Mouse (Mus musculus): ENCODE results near the gene Babam1. TPM values are rescaled to one million over a fixed set of nuclear protein-coding genes. Genes with fewer than 3 reads are reported as not detected.

The Babam1 gene
- not detected in 2 replicates for polyA plus RNA-seq (2012; ENCODE audit: insufficient read depth, insufficient read length, low replicate concordance, missing spikeins)

DNA sequence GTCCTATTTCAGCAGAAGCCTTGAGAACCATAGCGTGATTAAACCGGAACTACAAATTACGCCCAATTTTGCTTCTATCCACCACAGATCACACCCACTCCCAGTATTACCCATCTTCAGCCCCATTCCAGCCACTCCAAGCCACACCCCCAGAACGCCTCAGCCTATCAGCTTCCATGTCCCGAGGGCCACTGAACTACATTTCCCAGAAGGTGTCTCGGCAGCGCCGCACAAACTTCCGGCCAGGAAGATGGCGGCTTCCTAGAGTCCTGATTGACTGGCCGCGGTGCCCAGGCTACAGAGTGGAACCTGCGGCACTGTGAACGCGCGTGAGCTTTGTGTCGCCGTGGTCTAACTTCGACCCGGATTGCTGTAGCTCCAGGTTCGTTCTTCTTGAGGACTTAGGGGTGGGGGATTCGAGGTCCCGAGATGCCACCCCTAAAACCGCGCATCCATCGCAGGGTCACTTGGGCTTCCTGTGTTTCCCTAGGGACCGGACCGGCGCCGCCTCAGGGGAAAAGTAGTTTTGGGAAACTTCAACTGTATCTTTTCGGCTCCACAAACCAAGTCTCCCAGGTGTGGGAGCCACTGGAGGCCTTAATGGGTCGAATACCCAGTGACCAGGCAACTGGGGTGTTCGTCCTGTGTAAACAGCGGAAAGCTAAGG is at the start of gene Babam1:
Gene Babam1 (plus strand): TSS at position 223 of the 667 bp plus-strand sequence.
- TF ChIP-seq POLR2A (IDR thresholded peaks at IDR 0.05; ENCODE audit: insufficient read depth, low read depth, low read length) (peak; percentile 69), CTCF (IDR thresholded peaks at IDR 0.05; ENCODE audit: insufficient read depth, low read depth, low read length) (no peak)

DNA sequence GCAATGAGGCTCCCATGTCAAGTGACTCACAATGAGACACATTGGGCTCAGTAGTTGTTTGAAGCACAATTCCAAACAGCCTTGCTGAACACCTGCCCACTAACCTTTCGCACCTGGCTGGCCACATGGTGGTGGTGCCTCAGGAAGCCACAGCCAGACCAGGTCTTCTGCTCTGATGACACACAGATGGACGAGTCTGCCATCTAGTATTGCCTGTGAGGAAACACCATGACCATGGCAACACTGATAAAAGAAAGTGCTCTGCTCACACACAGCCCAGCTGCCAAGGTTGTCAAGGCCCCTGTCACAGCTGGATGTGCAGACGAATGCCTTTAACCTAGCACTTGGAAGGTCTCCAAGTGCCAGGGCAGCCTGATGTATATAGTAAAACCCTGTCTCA is 45.5 kb upstream of the Babam1 start:
- WGBS, result 64% methylated on average over 3 of the region's 3 CpGs
- H3K4me1 ChIP-seq (ENCODE audit: control insufficient read depth, insufficient read depth, low read length), result peaks cover 11% of the 10 kb centered on the region
- H3K27ac ChIP-seq (ENCODE audit: insufficient read depth, low read depth, low read length), result 0 out of 2 replicates have a peak overlapping the region, but pooled peaks have one; percentile 24
- no peak for TF ChIP-seq CTCF (IDR thresholded peaks at IDR 0.05; ENCODE audit: insufficient read depth, low read depth, low read length)
- TF ChIP-seq POLR2A (IDR thresholded peaks at IDR 0.05; ENCODE audit: insufficient read depth, low read depth, low read length), result no peak
- H3K4me3 ChIP-seq (ENCODE audit: insufficient read depth, low read depth, low read length), result no peak overlapping the region

More for the DNA sequence above, at the start of gene Babam1:
- H3K4me1 ChIP-seq (ENCODE audit: control insufficient read depth, insufficient read depth, low read length), result peaks cover 9% of the 10 kb centered on the region
- under 1% methylated on average over 34 of the region's 34 CpGs for WGBS
- peak within 1 kb of the TSS; percentile 57 for H3K27ac ChIP-seq (ENCODE audit: insufficient read depth, low read depth, low read length)
- H3K4me3 ChIP-seq (ENCODE audit: insufficient read depth, low read depth, low read length), result peak within 1 kb of the TSS; percentile 78

DNA sequence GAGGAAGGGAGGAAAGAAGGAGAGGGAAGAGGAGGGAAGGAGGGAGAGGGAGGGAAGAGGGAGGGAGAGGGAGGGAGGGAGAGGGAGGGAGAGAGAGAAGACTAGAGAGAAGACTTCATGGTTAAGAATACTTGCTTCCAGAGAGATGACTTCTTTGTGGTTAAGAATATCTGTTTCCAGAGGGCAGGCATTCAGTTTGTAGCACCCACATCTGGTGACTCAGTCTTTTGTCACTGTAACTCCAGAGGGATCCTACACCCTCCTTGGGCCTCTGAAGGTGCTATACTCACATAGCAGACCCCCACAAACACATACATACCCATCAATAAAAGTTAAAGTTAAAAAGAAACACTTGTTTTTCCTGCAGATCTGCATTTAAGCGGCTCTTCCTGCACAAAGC is 45.1 kb upstream of the Babam1 start:
- Histone ChIP-seq H3K4me3 (ENCODE audit: insufficient read depth, low read depth, low read length) (no peak overlapping the region), H3K4me1 (ENCODE audit: control insufficient read depth, insufficient read depth, low read length) (peaks cover 11% of the 10 kb centered on the region), H3K27ac (ENCODE audit: insufficient read depth, low read depth, low read length) (no peak overlapping the region)
- TF ChIP-seq CTCF (IDR thresholded peaks at IDR 0.05; ENCODE audit: insufficient read depth, low read depth, low read length) (no peak), POLR2A (IDR thresholded peaks at IDR 0.05; ENCODE audit: insufficient read depth, low read depth, low read length) (no peak)
- 78% methylated on average over 1 of the region's 1 CpGs for WGBS

DNA sequence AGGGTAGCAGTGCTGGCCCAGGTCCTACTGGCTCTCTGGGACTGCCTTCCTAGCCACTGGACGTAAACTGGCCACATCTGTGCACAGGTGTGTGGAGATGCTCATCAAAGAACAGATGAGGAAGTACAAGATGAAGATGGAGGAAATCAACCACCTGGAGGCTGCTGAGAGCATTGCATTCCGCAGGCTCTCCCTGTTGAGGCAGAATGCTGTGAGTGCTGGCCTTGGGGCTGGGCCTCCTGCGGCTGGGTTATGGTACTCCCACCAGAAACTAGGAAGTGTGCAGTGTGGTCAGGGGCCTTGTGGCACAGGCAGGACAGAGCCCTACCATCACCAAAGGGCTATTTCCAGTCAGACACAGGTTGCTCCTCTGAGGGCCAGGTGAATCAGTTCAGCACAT is 38.6 kb upstream of the Babam1 start:
- Histone ChIP-seq H3K4me1 (ENCODE audit: control insufficient read depth, insufficient read depth, low read length) (no peaks in the 10 kb centered on the region), H3K27ac (ENCODE audit: insufficient read depth, low read depth, low read length) (no peak overlapping the region), H3K4me3 (ENCODE audit: insufficient read depth, low read depth, low read length) (no peak overlapping the region)
- 93% methylated on average over 3 of the region's 3 CpGs for WGBS
- TF ChIP-seq CTCF (IDR thresholded peaks at IDR 0.05; ENCODE audit: insufficient read depth, low read depth, low read length) (no peak), POLR2A (IDR thresholded peaks at IDR 0.05; ENCODE audit: insufficient read depth, low read depth, low read length) (no peak)

DNA sequence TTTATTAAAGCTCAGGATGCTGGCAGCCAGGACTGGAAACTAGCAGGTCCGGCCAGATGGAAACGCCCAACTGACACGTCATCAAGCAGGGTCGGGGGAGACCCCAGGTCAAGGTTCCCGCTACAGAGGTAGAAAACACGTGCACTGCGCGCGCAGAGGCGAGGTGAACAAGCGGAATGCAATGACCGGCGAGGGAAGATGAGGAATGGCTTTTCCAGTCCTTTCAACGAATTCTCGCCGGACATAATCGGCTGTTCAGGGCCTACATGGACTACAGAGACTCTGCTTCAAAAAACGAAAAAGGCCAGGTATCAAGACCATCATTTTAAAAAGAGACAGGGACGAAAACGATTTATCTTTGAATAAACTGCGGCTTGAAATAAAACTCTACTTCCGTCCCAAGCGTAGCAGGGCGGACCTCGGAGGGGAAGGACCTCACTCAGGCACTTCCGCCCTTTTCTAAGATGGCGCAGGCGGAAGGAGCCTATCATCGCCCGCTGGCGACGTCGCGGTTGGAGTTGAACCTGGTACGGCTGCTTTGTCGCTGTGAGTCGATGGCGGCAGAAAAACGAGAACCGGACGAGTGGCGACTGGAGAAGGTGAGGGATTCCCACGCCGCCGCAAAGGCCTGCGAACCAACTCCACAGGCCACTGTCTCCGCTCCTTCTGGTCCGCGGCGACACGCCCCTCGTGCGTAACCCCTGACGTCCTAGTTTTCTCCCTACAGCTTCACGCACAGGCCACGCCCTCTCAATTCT is 29.7 kb upstream of the Babam1 start, which contains the start of gene Use1:
Gene Use1 (plus strand): TSS at position 78 of the 758 bp plus-strand sequence.
- Histone ChIP-seq H3K27ac (ENCODE audit: insufficient read depth, low read depth, low read length) (peak within 1 kb of the TSS; percentile 97), H3K4me3 (ENCODE audit: insufficient read depth, low read depth, low read length) (peak within 1 kb of the TSS; percentile 70), H3K4me1 (ENCODE audit: control insufficient read depth, insufficient read depth, low read length) (peaks cover 15% of the 10 kb centered on the region)
- WGBS, result under 1% methylated on average over 56 of the region's 56 CpGs
- TF ChIP-seq CTCF (IDR thresholded peaks at IDR 0.05; ENCODE audit: insufficient read depth, low read depth, low read length) (no peak), POLR2A (IDR thresholded peaks at IDR 0.05; ENCODE audit: insufficient read depth, low read depth, low read length) (peak; percentile 81; the same call in 1 of the 2 replicates)

DNA sequence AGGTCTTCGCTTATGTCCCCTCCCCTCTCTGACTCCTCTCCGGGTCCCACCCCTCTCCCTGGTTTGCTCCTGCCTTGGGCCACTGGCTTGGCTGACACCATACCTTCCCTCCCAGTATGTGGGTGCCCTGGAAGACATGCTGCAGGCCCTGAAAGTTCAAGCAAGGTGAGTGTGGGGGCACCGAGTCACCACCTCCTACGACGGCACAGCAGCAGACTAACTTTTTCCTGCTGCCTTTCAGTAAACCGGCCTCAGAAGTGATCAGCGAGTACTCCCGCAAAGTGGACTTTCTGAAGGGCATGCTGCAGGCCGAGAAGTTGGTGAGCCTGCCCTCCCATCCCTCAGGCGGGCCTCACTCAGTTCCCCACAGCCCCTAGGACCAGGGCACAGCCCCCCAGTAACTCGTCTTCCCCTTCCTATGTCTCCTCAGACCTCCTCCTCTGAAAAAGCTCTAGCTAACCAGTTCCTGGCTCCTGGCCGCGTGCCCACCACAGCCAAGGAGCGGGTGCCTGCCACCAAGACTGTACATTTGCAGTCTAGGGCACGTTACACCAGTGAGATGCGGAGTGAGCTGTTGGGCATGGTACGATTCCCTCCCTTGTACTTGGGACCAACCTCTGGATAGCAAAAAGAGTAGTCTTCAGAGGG is 29.0 kb upstream of the Babam1 start:
- Histone ChIP-seq H3K4me1 (ENCODE audit: control insufficient read depth, insufficient read depth, low read length) (peaks cover 15% of the 10 kb centered on the region), H3K4me3 (ENCODE audit: insufficient read depth, low read depth, low read length) (peak overlapping the region; percentile 70), H3K27ac (ENCODE audit: insufficient read depth, low read depth, low read length) (peak overlapping the region; percentile 97; the same call in 1 of the 2 replicates)
- 31% methylated on average over 17 of the region's 17 CpGs for WGBS
- TF ChIP-seq POLR2A (IDR thresholded peaks at IDR 0.05; ENCODE audit: insufficient read depth, low read depth, low read length) (no peak), CTCF (IDR thresholded peaks at IDR 0.05; ENCODE audit: insufficient read depth, low read depth, low read length) (no peak)

DNA sequence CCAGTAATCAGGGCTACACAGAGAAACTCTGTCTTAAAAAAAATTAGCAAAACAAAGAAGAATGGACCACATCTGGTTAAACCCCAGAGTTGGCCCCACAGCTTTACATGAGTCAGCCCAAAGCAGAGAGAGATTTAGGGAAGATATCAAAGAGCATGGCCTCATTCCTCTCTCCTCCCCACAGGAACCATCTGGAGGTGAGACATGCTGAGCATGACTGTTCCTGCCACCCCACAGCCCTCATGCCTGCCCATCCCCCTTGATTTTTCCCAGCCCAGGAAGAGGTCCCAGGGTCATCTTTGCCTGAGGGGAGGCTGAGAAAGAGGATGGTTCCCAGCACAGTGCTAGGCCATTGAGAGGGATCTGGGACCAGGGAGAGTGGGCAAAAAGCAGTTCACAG is 28.3 kb upstream of the Babam1 start:
- Histone ChIP-seq H3K4me1 (ENCODE audit: control insufficient read depth, insufficient read depth, low read length) (peaks cover 15% of the 10 kb centered on the region), H3K4me3 (ENCODE audit: insufficient read depth, low read depth, low read length) (no peak overlapping the region), H3K27ac (ENCODE audit: insufficient read depth, low read depth, low read length) (no peak overlapping the region)
- TF ChIP-seq POLR2A (IDR thresholded peaks at IDR 0.05; ENCODE audit: insufficient read depth, low read depth, low read length) (no peak), CTCF (IDR thresholded peaks at IDR 0.05; ENCODE audit: insufficient read depth, low read depth, low read length) (no peak)

DNA sequence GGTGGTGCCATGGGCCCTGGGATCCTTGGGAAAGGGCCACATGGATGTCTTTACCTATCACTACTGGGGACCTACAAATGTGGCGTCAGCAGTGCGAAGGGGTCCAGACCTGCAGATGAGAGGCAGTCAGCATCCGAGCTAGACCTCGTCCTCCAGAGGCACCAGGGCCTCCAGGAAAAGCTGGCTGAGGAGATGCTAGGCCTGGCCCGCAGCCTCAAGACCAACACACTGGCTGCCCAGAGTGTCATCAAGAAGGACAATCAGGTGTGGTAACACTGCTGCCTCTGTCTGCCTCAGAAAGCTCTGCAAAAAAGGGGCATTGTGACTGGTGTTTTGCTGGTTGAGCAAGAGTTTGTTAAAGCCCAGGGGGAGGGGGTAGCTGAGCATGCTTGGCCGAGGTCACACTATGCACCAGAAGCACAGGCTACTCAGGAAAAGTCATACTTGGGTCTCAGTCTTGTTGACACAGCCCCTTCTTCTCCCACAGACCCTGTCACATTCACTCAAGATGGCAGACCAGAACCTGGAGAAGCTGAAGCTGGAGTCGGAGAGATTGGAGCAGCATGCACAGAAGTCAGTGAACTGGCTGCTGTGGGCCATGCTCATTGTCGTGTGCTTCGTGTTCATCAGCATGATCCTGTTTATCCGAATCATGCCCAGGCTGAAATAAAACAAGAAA is 27.5 kb upstream of the Babam1 start:
- 91% methylated on average over 10 of the region's 10 CpGs for WGBS
- Histone ChIP-seq H3K4me3 (ENCODE audit: insufficient read depth, low read depth, low read length) (no peak overlapping the region), H3K27ac (ENCODE audit: insufficient read depth, low read depth, low read length) (no peak overlapping the region), H3K4me1 (ENCODE audit: control insufficient read depth, insufficient read depth, low read length) (peaks cover 15% of the 10 kb centered on the region)
- no peak for TF ChIP-seq CTCF (IDR thresholded peaks at IDR 0.05; ENCODE audit: insufficient read depth, low read depth, low read length)
- no peak for TF ChIP-seq POLR2A (IDR thresholded peaks at IDR 0.05; ENCODE audit: insufficient read depth, low read depth, low read length)
